Mouse (Mus musculus): ENCODE results near the gene Rbsn. TPM values are rescaled to one million over a fixed set of nuclear protein-coding genes. Genes with fewer than 3 reads are reported as not detected.
A peak's percentile ranks its signal among the peaks of the same experiment; 100 is the strongest.

Rbsn gene
- polyA plus RNA-seq, 1 experiment, result 0.12 TPM

DNA sequence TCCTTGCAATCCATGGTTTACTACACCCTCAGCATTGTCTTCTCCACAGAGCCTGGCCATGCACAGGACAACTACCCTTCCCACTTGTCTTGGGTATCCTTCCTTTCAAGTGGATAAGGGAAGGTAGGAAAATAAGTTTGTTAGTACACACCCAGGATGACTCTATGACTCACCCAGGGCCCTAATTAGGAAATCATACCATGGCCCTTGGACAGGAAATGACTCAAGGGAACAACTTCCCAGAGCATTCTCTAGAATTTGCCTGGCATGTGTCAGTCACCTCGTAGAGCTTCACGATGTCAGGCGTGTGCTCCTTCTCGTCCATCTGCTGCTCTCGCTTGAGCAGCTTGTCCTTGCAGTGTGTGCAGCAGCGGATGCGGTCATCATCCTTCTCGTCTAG lies 15.3 kb downstream of the Rbsn start:
- TF ChIP-seq TAL1 (IDR thresholded peaks at IDR 0.05; ENCODE audit: low read length) (no peak), GATA1 (IDR thresholded peaks at IDR 0.05; ENCODE audit: low read length) (no peak)
- Histone ChIP-seq H3K9me3 (ENCODE audit: control insufficient read depth, low read length) (no peaks in the 10 kb centered on the region), H3K36me3 (ENCODE audit: control insufficient read depth) (peaks cover 85% of the 10 kb centered on the region), H3K4me3 (replicated peaks) (no peak overlapping the region), H3K4me1 (ENCODE audit: control insufficient read depth) (peaks cover 12% of the 10 kb centered on the region), H3K27me3 (ENCODE audit: control insufficient read depth) (no peaks in the 10 kb centered on the region)

DNA sequence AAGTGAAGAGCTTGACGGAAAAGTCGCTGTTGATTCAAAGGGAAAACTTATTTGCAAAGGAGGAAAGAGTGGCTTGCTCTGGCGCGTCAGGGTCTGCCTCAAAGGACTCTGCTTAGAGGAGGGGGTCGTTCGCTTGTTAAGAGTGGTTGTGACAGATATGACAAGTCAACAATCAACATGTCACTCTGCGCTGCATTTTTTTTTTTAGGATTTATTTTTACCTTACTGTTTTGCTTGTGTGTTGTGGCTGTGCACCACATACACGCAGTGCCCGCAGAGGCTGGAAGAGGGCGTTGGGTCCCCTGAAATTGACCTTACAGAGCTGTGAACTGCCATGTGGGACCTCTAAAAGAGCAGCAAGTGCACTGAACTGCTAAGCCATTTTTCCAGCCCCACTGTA lies 30.5 kb downstream of the Rbsn start:
- Histone ChIP-seq H3K4me1 (ENCODE audit: control insufficient read depth) (peaks cover 33% of the 10 kb centered on the region), H3K36me3 (ENCODE audit: control insufficient read depth) (peaks cover 43% of the 10 kb centered on the region), H3K9me3 (ENCODE audit: control insufficient read depth, low read length) (no peaks in the 10 kb centered on the region), H3K27me3 (ENCODE audit: control insufficient read depth) (no peaks in the 10 kb centered on the region), H3K4me3 (replicated peaks) (peak overlapping the region; percentile 86)
- TF ChIP-seq GATA1 (IDR thresholded peaks at IDR 0.05; ENCODE audit: low read length), result 0 out of 2 replicates have a peak, but pooled peaks have one; percentile 43
- no peak for TF ChIP-seq TAL1 (IDR thresholded peaks at IDR 0.05; ENCODE audit: low read length)

DNA sequence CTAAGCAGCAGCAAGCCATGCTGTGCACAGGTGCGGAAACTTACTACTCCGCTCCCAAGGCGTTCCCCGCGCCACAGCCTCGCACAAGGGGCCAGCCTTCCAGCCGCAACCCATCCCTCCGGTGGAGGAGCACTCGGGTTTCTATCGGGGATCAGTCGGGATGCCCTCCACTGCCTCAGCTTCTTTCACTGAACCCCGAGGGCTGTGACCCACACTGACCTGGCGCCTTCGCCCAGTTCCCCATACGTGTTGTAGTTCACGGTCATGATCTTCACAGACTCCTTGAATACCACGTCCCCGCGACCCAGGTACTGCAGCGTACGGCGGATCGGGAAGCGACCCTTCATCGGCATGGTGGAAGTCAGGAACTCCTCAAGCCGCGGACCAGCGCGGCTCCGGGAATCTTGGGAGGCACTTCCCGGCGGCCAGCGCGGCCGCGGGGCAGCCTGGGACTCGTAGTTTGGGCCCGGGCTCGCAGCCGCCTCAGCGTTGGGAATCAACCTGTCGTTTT lies 31.0 kb downstream of the Rbsn start, which contains the start of gene Mrps25:
Gene Mrps25 (minus strand): TSS at position 413 of the 511 bp plus-strand sequence.
- Histone ChIP-seq H3K4me3 (replicated peaks) (peak within 1 kb of the TSS; percentile 86), H3K9me3 (ENCODE audit: control insufficient read depth, low read length) (no peaks in the 10 kb centered on the region), H3K27me3 (ENCODE audit: control insufficient read depth) (no peaks in the 10 kb centered on the region), H3K36me3 (ENCODE audit: control insufficient read depth) (peaks cover 43% of the 10 kb centered on the region), H3K4me1 (ENCODE audit: control insufficient read depth) (peaks cover 33% of the 10 kb centered on the region)
- TF ChIP-seq TAL1 (IDR thresholded peaks at IDR 0.05; ENCODE audit: low read length) (no peak), GATA1 (IDR thresholded peaks at IDR 0.05; ENCODE audit: low read length) (no peak)

DNA sequence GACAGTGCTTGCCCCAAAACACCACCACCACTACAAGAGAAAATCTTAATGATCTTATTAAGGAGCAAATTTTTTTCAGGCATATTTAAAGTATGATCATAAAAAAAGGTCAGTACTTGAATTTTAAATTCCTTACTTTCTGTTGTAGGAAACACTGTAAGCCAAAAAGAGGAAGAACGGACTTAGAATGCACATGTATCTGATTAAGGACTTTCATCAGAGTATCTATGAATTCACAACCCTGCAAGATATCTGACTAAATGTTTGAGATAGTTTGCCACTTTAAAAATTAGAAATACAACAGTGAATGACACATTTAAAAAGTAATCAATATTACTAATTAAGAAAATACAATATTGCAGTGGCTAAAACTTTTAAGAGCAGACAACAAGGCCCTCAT lies 38.3 kb downstream of the Rbsn start:
- peaks cover 81% of the 10 kb centered on the region for H3K36me3 ChIP-seq (ENCODE audit: control insufficient read depth)
- no peaks in the 10 kb centered on the region for H3K9me3 ChIP-seq (ENCODE audit: control insufficient read depth, low read length)
- H3K4me1 ChIP-seq (ENCODE audit: control insufficient read depth), result peaks cover 4% of the 10 kb centered on the region
- TF ChIP-seq GATA1 (IDR thresholded peaks at IDR 0.05; ENCODE audit: low read length), result no peak
- TF ChIP-seq TAL1 (IDR thresholded peaks at IDR 0.05; ENCODE audit: low read length), result no peak
- H3K27me3 ChIP-seq (ENCODE audit: control insufficient read depth), result no peaks in the 10 kb centered on the region
- no peak overlapping the region for H3K4me3 ChIP-seq (replicated peaks)

DNA sequence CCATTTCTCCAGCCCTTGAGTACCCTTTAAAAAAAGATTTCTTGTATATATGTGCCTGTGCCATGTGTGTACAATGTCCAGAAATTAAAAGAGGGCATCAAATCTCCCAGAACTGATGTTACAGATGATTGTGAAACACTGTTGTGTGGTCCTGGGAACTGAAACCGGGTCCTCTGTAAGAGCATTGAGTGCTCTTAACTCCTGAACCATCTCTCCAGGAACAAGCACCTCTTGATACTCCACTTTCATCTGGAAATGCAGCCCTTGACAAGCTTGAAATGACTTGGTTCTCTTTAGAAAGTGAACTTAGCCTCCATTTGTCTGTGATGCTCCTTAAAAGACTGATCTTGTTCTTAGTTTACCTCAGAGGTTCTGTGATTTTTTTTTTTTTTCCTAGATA lies 52.0 kb downstream of the Rbsn start:
- TF ChIP-seq TAL1 (IDR thresholded peaks at IDR 0.05; ENCODE audit: low read length) (no peak), GATA1 (IDR thresholded peaks at IDR 0.05; ENCODE audit: low read length) (no peak)
- H3K27me3 ChIP-seq (ENCODE audit: control insufficient read depth), result no peaks in the 10 kb centered on the region
- H3K36me3 ChIP-seq (ENCODE audit: control insufficient read depth), result peaks cover 98% of the 10 kb centered on the region
- no peaks in the 10 kb centered on the region for H3K9me3 ChIP-seq (ENCODE audit: control insufficient read depth, low read length)
- no peaks in the 10 kb centered on the region for H3K4me1 ChIP-seq (ENCODE audit: control insufficient read depth)
- H3K4me3 ChIP-seq (replicated peaks), result no peak overlapping the region

- no peak for TF ChIP-seq TAL1 (IDR thresholded peaks at IDR 0.05; ENCODE audit: low read length)
- no peak for TF ChIP-seq GATA1 (IDR thresholded peaks at IDR 0.05; ENCODE audit: low read length)
- H3K9me3 ChIP-seq (ENCODE audit: control insufficient read depth, low read length), result no peaks in the 10 kb centered on the region
- H3K36me3 ChIP-seq (ENCODE audit: control insufficient read depth), result peaks cover 100% of the 10 kb centered on the region
- no peak overlapping the region for H3K4me3 ChIP-seq (replicated peaks)
- H3K27me3 ChIP-seq (ENCODE audit: control insufficient read depth), result no peaks in the 10 kb centered on the region
- no peaks in the 10 kb centered on the region for H3K4me1 ChIP-seq (ENCODE audit: control insufficient read depth)
Observed at GRCm38 (mm10) chr6:92158801-92159200, 55.9 kb downstream of the Rbsn start.

- Histone ChIP-seq H3K27me3 (ENCODE audit: control insufficient read depth) (no peaks in the 10 kb centered on the region), H3K4me1 (ENCODE audit: control insufficient read depth) (no peaks in the 10 kb centered on the region), H3K4me3 (replicated peaks) (no peak overlapping the region), H3K36me3 (ENCODE audit: control insufficient read depth) (peaks cover 97% of the 10 kb centered on the region), H3K9me3 (ENCODE audit: control insufficient read depth, low read length) (no peaks in the 10 kb centered on the region)
- TF ChIP-seq GATA1 (IDR thresholded peaks at IDR 0.05; ENCODE audit: low read length), result no peak
- TF ChIP-seq TAL1 (IDR thresholded peaks at IDR 0.05; ENCODE audit: low read length), result no peak
Observed at GRCm38 (mm10) chr6:92153774-92154173, 61.0 kb downstream of the Rbsn start.

GRCm38 (mm10) chr6:92145881-92146280 lies 68.8 kb downstream of the Rbsn start:
- no peaks in the 10 kb centered on the region for H3K4me1 ChIP-seq (ENCODE audit: control insufficient read depth)
- H3K36me3 ChIP-seq (ENCODE audit: control insufficient read depth), result peaks cover 72% of the 10 kb centered on the region
- H3K27me3 ChIP-seq (ENCODE audit: control insufficient read depth), result no peaks in the 10 kb centered on the region
- TF ChIP-seq TAL1 (IDR thresholded peaks at IDR 0.05; ENCODE audit: low read length) (no peak), GATA1 (IDR thresholded peaks at IDR 0.05; ENCODE audit: low read length) (no peak)
- no peak overlapping the region for H3K4me3 ChIP-seq (replicated peaks)
- H3K9me3 ChIP-seq (ENCODE audit: control insufficient read depth, low read length), result no peaks in the 10 kb centered on the region

Other genes starting within 250 kb of the Rbsn start
- 0.01 and 0.03 TPM in 2 replicates for gene Fgd5, start 236.0 kb downstream of the Rbsn start, polyA plus RNA-seq (2012)
- 0.11 and 0.17 TPM in 2 replicates for gene Nr2c2, start 123.5 kb downstream of the Rbsn start, polyA plus RNA-seq (2012)
- gene Mrps25, start 30.9 kb downstream of the Rbsn start, polyA plus RNA-seq (2012), result 1.2 and 1.4 TPM in 2 replicates
- not detected in 2 replicates for gene Trh, start 29.7 kb upstream of the Rbsn start, polyA plus RNA-seq (2012)

Data from erythroblast, embryonic 14.5 days (primary cell).